ENCODE assay signal across 7 mouse cellular contexts in the genomic region with DNA sequence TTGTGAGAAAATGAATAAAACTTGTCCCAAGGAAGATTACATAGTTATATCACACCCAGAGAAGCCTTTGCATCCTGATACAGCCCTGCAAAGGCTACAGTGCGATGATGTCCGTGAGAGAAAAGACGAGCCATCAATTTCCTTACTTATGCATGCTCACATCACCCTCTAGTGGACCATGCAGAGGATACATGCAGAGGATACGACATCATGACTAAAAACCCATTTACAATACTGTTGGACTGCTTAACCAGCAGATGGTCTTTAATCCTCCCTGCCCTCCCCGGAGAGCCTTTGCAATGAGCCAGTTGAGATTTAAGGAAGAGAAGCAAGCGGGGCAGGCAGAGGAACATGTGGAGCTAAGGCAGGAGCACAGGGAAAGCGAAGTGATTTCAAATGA. TPM values are rescaled to one million over a fixed set of nuclear protein-coding genes. Genes with fewer than 3 reads are reported as not detected.
A peak's percentile ranks its signal among the peaks of the same experiment; 100 is the strongest.
DNase-seq lines count a peak whose midpoint lies in the region; ATAC-seq and TF ChIP-seq lines count a peak whose summit lies in the region.

No protein-coding gene starts in this region.

- H3K36me3 ChIP-seq in lung, postnatal 0 days (ENCODE audit: insufficient read depth, low read length): peaks cover 16% of the 10 kb centered on the region; the same call in 1 of the 2 replicates
- H3K36me3 ChIP-seq in forebrain, embryonic 15.5 days: peaks cover 21% of the 10 kb centered on the region
- peaks cover 20% of the 10 kb centered on the region for H3K36me3 ChIP-seq in neural tube, embryonic 15.5 days

- no peaks in the 10 kb centered on the region for H3K4me1 ChIP-seq in lung, postnatal 0 days (ENCODE audit: insufficient read depth, low read depth, low read length)
- H3K4me1 ChIP-seq in forebrain, embryonic 15.5 days: 0 out of 2 replicates have a peak, but pooled peaks cover 4% of the 10 kb centered on the region
- no peaks in the 10 kb centered on the region; the same call in 1 of the 2 replicates for H3K4me1 ChIP-seq in neural tube, embryonic 15.5 days

- no peak overlapping the region for H3K4me3 ChIP-seq in lung, postnatal 0 days (ENCODE audit: low read depth, low read length)
- H3K4me3 ChIP-seq in forebrain, embryonic 15.5 days: no peak overlapping the region
- H3K4me3 ChIP-seq in neural tube, embryonic 15.5 days (replicated peaks): no peak overlapping the region

- 61% methylated on average over 7 of the region's 7 CpGs for WGBS in lung, postnatal 0 days
- WGBS in forebrain, embryonic 15.5 days: 44% methylated on average over 7 of the region's 7 CpGs
- WGBS in neural tube, embryonic 15.5 days: 32% methylated on average over 7 of the region's 7 CpGs

- TF ChIP-seq CTCF in lung, postnatal 0 days (IDR thresholded peaks at IDR 0.05): peak; percentile 69

- TF ChIP-seq EP300 in lung, postnatal 0 days (IDR thresholded peaks at IDR 0.05): no peak

- H3K27ac ChIP-seq in lung, postnatal 0 days (ENCODE audit: low read length): no peak overlapping the region
- H3K27ac ChIP-seq in forebrain, embryonic 15.5 days (replicated peaks): no peak overlapping the region
- no peak overlapping the region for H3K27ac ChIP-seq in neural tube, embryonic 15.5 days (replicated peaks)

- H3K9ac ChIP-seq in lung, postnatal 0 days (replicated peaks; ENCODE audit: low read depth): no peak overlapping the region
- no peak overlapping the region for H3K9ac ChIP-seq in forebrain, embryonic 15.5 days (replicated peaks)
- no peak overlapping the region for H3K9ac ChIP-seq in neural tube, embryonic 15.5 days (replicated peaks)

- H3K9me3 ChIP-seq in lung, postnatal 0 days (ENCODE audit: low read length): no peaks in the 10 kb centered on the region
- H3K9me3 ChIP-seq in forebrain, embryonic 15.5 days: no peaks in the 10 kb centered on the region
- H3K9me3 ChIP-seq in neural tube, embryonic 15.5 days (replicated peaks): no peaks in the 10 kb centered on the region

- no peak overlapping the region for H3K4me2 ChIP-seq in lung, postnatal 0 days (replicated peaks; ENCODE audit: low read depth, low read length)
- H3K4me2 ChIP-seq in forebrain, embryonic 15.5 days (replicated peaks): no peak overlapping the region
- H3K4me2 ChIP-seq in neural tube, embryonic 15.5 days: peak overlapping the region; percentile 30; the same call in 1 of the 2 replicates

- ATAC-seq in lung, postnatal 0 days: no peak
- ATAC-seq in forebrain, embryonic 15.5 days (replicated peaks): peak; percentile 93
- peak; percentile 93 for ATAC-seq in neural tube, embryonic 15.5 days (ENCODE audit: low FRiP score)

- peak; percentile 21 for DNase-seq in lung, postnatal 0 days (ENCODE audit: low spot score)
- DNase-seq in lung, adult 18-20 months: no peak
- DNase-seq in cerebellum, adult 11-12 months: peak; percentile 30
- DNase-seq in layer of hippocampus, postnatal 10 days (ENCODE audit: low spot score in 2 of 2): peak; percentile 35 to 46
- DNase-seq in spleen, postnatal 4 days (ENCODE audit: low spot score in 2 of 2): no peak

- H3K27me3 ChIP-seq in lung, postnatal 0 days (replicated peaks; ENCODE audit: insufficient read depth, low read length): no peaks in the 10 kb centered on the region
- H3K27me3 ChIP-seq in forebrain, embryonic 15.5 days: no peaks in the 10 kb centered on the region
- H3K27me3 ChIP-seq in neural tube, embryonic 15.5 days (replicated peaks): no peaks in the 10 kb centered on the region

RNA-seq across cellular contexts. Expression of a gene that starts 42.0 kb away (rescaled TPM):
- 16.3 TPM in 2 replicates for polyA plus RNA-seq in lung, postnatal 0 days (2015; fragmentation: Nextera tagmentation; extraction: Ambion mirVana)
- 36.3 and 38.8 TPM in 2 replicates for polyA plus RNA-seq in forebrain, embryonic 15.5 days (2015; fragmentation: Nextera tagmentation; extraction: Ambion mirVana)
- 10 to 100 TPM; 12.0 to 14.3 TPM for total RNA-seq in layer of hippocampus, postnatal 10 days (2021)
- polyA plus RNA-seq in neural tube, embryonic 15.5 days (2015; fragmentation: Nextera tagmentation; extraction: Ambion mirVana): 28.0 and 28.2 TPM in 2 replicates

Comparison
In these comparisons a context has a peak if more than half of its experiments do, and no peak if none do; other contexts are left out.
1. DNase-seq: peak in lung, postnatal 0 days (single experiment), cerebellum, adult 11-12 months (single experiment) and layer of hippocampus, postnatal 10 days (2 of 2); none in lung, adult 18-20 months (0 of 2) and spleen, postnatal 4 days (0 of 2).